Comparison of ENCODE assay signal across 21 mouse cellular contexts in the genomic region with DNA sequence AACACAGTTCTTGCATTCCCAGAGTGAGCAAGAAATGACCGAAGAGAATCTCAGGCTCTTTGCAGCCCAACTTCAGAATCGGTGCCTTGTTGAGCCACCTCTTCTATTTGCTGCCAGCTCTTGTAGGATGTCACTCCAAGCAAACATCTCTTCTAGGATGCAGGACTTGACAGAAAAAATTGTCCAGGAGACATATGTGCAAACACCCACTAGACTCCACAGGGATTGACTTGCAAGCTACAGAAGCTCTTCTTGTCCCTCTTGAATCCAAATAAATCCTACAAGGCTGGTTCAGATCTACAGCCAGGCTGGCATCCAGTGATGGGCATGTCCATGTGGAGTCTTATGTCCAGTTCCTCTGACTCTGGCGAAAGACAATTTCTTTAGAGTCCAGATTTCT.
"Had no signal": no experiment of that assay in that cellular context is flagged by ENCODE, and none has a peak within 500 bp of the region (broad histone marks: within the 10 kb centered on the region; RNA-seq: fewer than 3 reads in every experiment).

No protein-coding gene starts in this region.

- DNase-seq: cerebellum, adult 8-10 months; cerebellum, adult 9-10 months; cerebellum, adult 9-11 months; cerebellum, postnatal 10 days; cerebellum, postnatal 14 days; cerebellum, postnatal 25 days; cerebellum, postnatal 36 days; embryo, embryonic 11 days; forebrain, postnatal 0 days; gastrocnemius, adult 2 months; gastrocnemius, postnatal 10 days; gastrocnemius, postnatal 14 days; gastrocnemius, postnatal 25 days; gastrocnemius, postnatal 36 days; heart, adult 11 months; heart, adult 18-20 months; heart, adult 2 months had no signal

- ATAC-seq: forebrain, embryonic 13.5 days; forebrain, embryonic 14.5 days; forebrain, embryonic 15.5 days; forebrain, embryonic 16.5 days; forebrain, postnatal 0 days had no signal
